Mouse (Mus musculus): Measurements from ENCODE around the gene Camk1.

DNA sequence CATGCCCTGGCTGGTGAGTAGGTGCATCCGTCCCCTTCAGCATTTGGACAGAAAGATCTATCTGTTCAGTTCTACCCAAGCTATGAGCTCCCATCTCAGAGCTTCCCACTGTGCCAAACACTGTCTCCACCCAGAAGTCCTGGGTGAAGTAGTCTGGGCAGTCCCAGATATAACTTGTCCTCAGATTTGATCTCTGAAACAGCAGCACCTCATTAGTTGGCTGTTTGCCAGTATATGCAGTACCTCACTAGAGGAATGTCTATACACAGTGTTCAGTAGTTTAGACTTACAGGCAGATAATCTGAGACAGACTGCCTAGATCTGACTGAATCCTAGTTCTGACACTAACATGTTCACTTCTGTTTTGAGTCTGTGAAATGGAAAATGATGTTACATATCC lies 14.4 kb downstream of the Camk1 start:
- TF ChIP-seq CTCF (IDR thresholded peaks at IDR 0.05; ENCODE audit: borderline replicate concordance, extremely low read depth, insufficient read depth, insufficient read length) (no peak), POLR2A (IDR thresholded peaks at IDR 0.05; ENCODE audit: borderline replicate concordance, extremely low read depth, insufficient read depth, insufficient read length, poor library complexity, severe bottlenecking) (no peak)
